ENCODE assay signal across 8 mouse cellular contexts in genomic region chr15:81693967-81694881, GRCm38 (mm10). TPM values are rescaled to one million over a fixed set of nuclear protein-coding genes. Genes with fewer than 3 reads are reported as not detected.
DNase-seq lines count a peak whose midpoint lies in the region; ATAC-seq and TF ChIP-seq lines count a peak whose summit lies in the region.

No protein-coding gene starts in this region.

- no peaks in the 10 kb centered on the region for H3K27me3 ChIP-seq in ES-Bruce4 (ENCODE audit: control insufficient read depth, insufficient read depth, low read length, poor library complexity, severe bottlenecking)
- H3K27me3 ChIP-seq in forebrain, embryonic 14.5 days (replicated peaks; ENCODE audit: control insufficient read depth, insufficient read depth, low read length): peaks cover 33% of the 10 kb centered on the region

- no peaks in the 10 kb centered on the region for H3K4me1 ChIP-seq in ES-Bruce4 (ENCODE audit: control insufficient read depth, insufficient read depth, low read length)
- H3K4me1 ChIP-seq in forebrain, embryonic 14.5 days (ENCODE audit: control insufficient read depth, insufficient read depth, low read length): no peaks in the 10 kb centered on the region
- H3K4me1 ChIP-seq in lung, adult 2 months (ENCODE audit: control insufficient read depth, insufficient read depth, low read length): peaks cover 2% of the 10 kb centered on the region; the same call in 1 of the 2 replicates

- WGBS in forebrain, embryonic 14.5 days: 1% methylated on average over 85 of the region's 107 CpGs
- WGBS in large intestine, adult 2 months: 2% methylated on average over 105 of the region's 107 CpGs
- WGBS in lung, adult 2 months: under 1% methylated on average over 107 of the region's 107 CpGs

- H3K36me3 ChIP-seq in ES-Bruce4 (ENCODE audit: control insufficient read depth, insufficient read depth, low read length, poor library complexity, severe bottlenecking): no peaks in the 10 kb centered on the region
- H3K36me3 ChIP-seq in forebrain, embryonic 14.5 days (ENCODE audit: control insufficient read depth, insufficient read depth, low read length): no peaks in the 10 kb centered on the region

- H3K4me2 ChIP-seq in forebrain, embryonic 14.5 days (ENCODE audit: low read length): peak overlapping the region; percentile 93

- peak; percentile 87 for ATAC-seq in forebrain, embryonic 14.5 days
- peak; percentile 82 for ATAC-seq in neutrophil, adult 5-6 weeks (ENCODE audit: extremely low read depth, insufficient number of reproducible peaks, low FRiP score, poor library complexity, severe bottlenecking)

- peak overlapping the region; percentile 45 for H3K4me3 ChIP-seq in ES-Bruce4 (ENCODE audit: low read depth, low read length)
- H3K4me3 ChIP-seq in forebrain, embryonic 14.5 days (ENCODE audit: low read depth, low read length): peak overlapping the region; percentile 54
- peak overlapping the region; percentile 57 for H3K4me3 ChIP-seq in lung, adult 2 months (replicated peaks; ENCODE audit: extremely low read depth, low read depth, low read length)

- TF ChIP-seq CTCF in ES-Bruce4 (IDR thresholded peaks at IDR 0.05; ENCODE audit: low read depth, low read length): peak; percentile 63
- peak; percentile 30; the same call in 1 of the 2 replicates for TF ChIP-seq CTCF in lung, adult 2 months (IDR thresholded peaks at IDR 0.05; ENCODE audit: insufficient read depth, low read length)

- no peak overlapping the region for H3K27ac ChIP-seq in ES-Bruce4 (ENCODE audit: insufficient read depth, low read length)
- no peak overlapping the region for H3K27ac ChIP-seq in forebrain, embryonic 14.5 days (ENCODE audit: low read depth, low read length)

- no peak for TF ChIP-seq EP300 in ES-Bruce4 (IDR thresholded peaks at IDR 0.05; ENCODE audit: insufficient read depth, low read depth, low read length)

- no peaks in the 10 kb centered on the region for H3K9me3 ChIP-seq in ES-Bruce4 (replicated peaks; ENCODE audit: control insufficient read depth, insufficient read depth, low read length, poor library complexity, severe bottlenecking)
- H3K9me3 ChIP-seq in forebrain, embryonic 14.5 days (replicated peaks; ENCODE audit: control insufficient read depth, low read length): no peaks in the 10 kb centered on the region

- DNase-seq in c-Kit-positive CD71-positive TER-119-positive erythroid progenitor cells, embryonic 14.5 days (ENCODE audit: low spot score): peak; percentile 50
- peak; percentile 80 for DNase-seq in forebrain, embryonic 14.5 days (ENCODE audit: low spot score)
- DNase-seq in heart, postnatal 14 days: peak; percentile 88 to 91
- DNase-seq in large intestine, adult 2 months (ENCODE audit: low read depth, low spot score): peak; percentile 44
- peak; percentile 85 for DNase-seq in lung, adult 2 months
- peak; percentile 81 for DNase-seq in testis, postnatal 14 days (ENCODE audit: low spot score)

- intact Hi-C loops in heart, postnatal 14 days (cut with DNase I): loop anchor here (1.0 kb wide), 1 partner anchor 30 kb away; no protein-coding TSS in a partner anchor

- TF ChIP-seq POLR2A in ES-Bruce4 (IDR thresholded peaks at IDR 0.05; ENCODE audit: insufficient read depth, low read length): no peak
- TF ChIP-seq POLR2A in lung, adult 2 months (IDR thresholded peaks at IDR 0.05; ENCODE audit: borderline replicate concordance, extremely low read depth, low read depth, low read length): no peak

- peak overlapping the region; percentile 67 for H3K9ac ChIP-seq in ES-Bruce4 (ENCODE audit: low read depth, poor library complexity, severe bottlenecking)
- H3K9ac ChIP-seq in forebrain, embryonic 14.5 days (ENCODE audit: low read length): peak overlapping the region; percentile 71

RNA-seq across cellular contexts. Expression of gene Chadl, which starts 2.9 kb away (rescaled TPM):
- 1.0 and 1.1 TPM in 2 replicates for polyA plus RNA-seq in ES-Bruce4 (2011; ENCODE audit: insufficient read depth, insufficient read length, low read depth, missing spikeins)
- polyA plus RNA-seq in forebrain, embryonic 14.5 days (2014; fragmentation: Nextera tagmentation; extraction: Ambion mirVana): 17.0 and 19.8 TPM in 2 replicates
- 1 to 10 TPM; 1.0 to 1.1 TPM for total RNA-seq in heart, postnatal 14 days (2021)
- 0.91 and 1.2 TPM in 2 replicates for polyA plus RNA-seq in large intestine, adult 2 months (2012; rRNA removed)
- 3.5 and 6.5 TPM in 2 replicates for polyA plus RNA-seq in lung, adult 2 months (2012; rRNA removed)
- not detected in 2 replicates for total RNA-seq in neutrophil, adult 5-6 weeks (2017)

RNA-seq across cellular contexts. Expression of gene L3mbtl2, which starts 30.5 kb away (rescaled TPM):
- polyA plus RNA-seq in ES-Bruce4 (2011; ENCODE audit: insufficient read depth, insufficient read length, low read depth, missing spikeins): 49.3 and 50.3 TPM in 2 replicates
- polyA plus RNA-seq in forebrain, embryonic 14.5 days (2014; fragmentation: Nextera tagmentation; extraction: Ambion mirVana): 21.6 and 25.0 TPM in 2 replicates
- 1 to 10 TPM; 9.4 to 9.6 TPM for total RNA-seq in heart, postnatal 14 days (2021)
- 14.1 and 14.7 TPM in 2 replicates for polyA plus RNA-seq in large intestine, adult 2 months (2012; rRNA removed)
- 11.7 and 16.9 TPM in 2 replicates for polyA plus RNA-seq in lung, adult 2 months (2012; rRNA removed)
- total RNA-seq in neutrophil, adult 5-6 weeks (2017): 20.9 and 31.7 TPM in 2 replicates

RNA-seq across cellular contexts. Expression of gene Zc3h7b, which starts 50.6 kb away (rescaled TPM):
- polyA plus RNA-seq in ES-Bruce4 (2011; ENCODE audit: insufficient read depth, insufficient read length, low read depth, missing spikeins): 40.5 and 42.1 TPM in 2 replicates
- polyA plus RNA-seq in forebrain, embryonic 14.5 days (2014; fragmentation: Nextera tagmentation; extraction: Ambion mirVana): 49.9 and 65.9 TPM in 2 replicates
- total RNA-seq in heart, postnatal 14 days (2021): 10 to 100 TPM; 74.9 to 78.7 TPM
- 9.4 and 11.6 TPM in 2 replicates for polyA plus RNA-seq in large intestine, adult 2 months (2012; rRNA removed)
- 47.5 and 52.4 TPM in 2 replicates for polyA plus RNA-seq in lung, adult 2 months (2012; rRNA removed)
- 13.6 and 14.5 TPM in 2 replicates for total RNA-seq in neutrophil, adult 5-6 weeks (2017)

RNA-seq across cellular contexts. Expression of gene Rangap1, which starts 51.1 kb away (rescaled TPM):
- 158 and 160 TPM in 2 replicates for polyA plus RNA-seq in ES-Bruce4 (2011; ENCODE audit: insufficient read depth, insufficient read length, low read depth, missing spikeins)
- polyA plus RNA-seq in forebrain, embryonic 14.5 days (2014; fragmentation: Nextera tagmentation; extraction: Ambion mirVana): 108 and 118 TPM in 2 replicates
- 10 to 100 TPM; 28.1 to 35.2 TPM for total RNA-seq in heart, postnatal 14 days (2021)
- 42.1 and 45.6 TPM in 2 replicates for polyA plus RNA-seq in large intestine, adult 2 months (2012; rRNA removed)
- polyA plus RNA-seq in lung, adult 2 months (2012; rRNA removed): 19.7 and 26.5 TPM in 2 replicates
- total RNA-seq in neutrophil, adult 5-6 weeks (2017): 30.6 and 32.8 TPM in 2 replicates
